Comparison of ENCODE assay signal across 20 mouse cellular contexts in genomic region chr4:150326005-150326404, GRCm38 (mm10). TPM values are rescaled to one million over a fixed set of nuclear protein-coding genes. Genes with fewer than 3 reads are reported as not detected.
DNase-seq lines count a peak whose midpoint lies in the region; ATAC-seq and TF ChIP-seq lines count a peak whose summit lies in the region.
"Had no signal": no experiment of that assay in that cellular context is flagged by ENCODE, and none has a peak within 500 bp of the region (broad histone marks: within the 10 kb centered on the region; RNA-seq: fewer than 3 reads in every experiment).

No protein-coding gene starts in this region.

- H3K4me1 ChIP-seq in forebrain, embryonic 14.5 days (ENCODE audit: control insufficient read depth, insufficient read depth, low read length) = no peaks in the 10 kb centered on the region
- H3K4me1 ChIP-seq in forebrain, postnatal 0 days (ENCODE audit: insufficient read depth) = no peaks in the 10 kb centered on the region
- H3K4me1 ChIP-seq in limb, embryonic 15.5 days = peaks cover 15% of the 10 kb centered on the region
- H3K4me1 ChIP-seq: heart, embryonic 10.5 days had no signal

- H3K9me3 ChIP-seq in forebrain, embryonic 14.5 days (replicated peaks; ENCODE audit: control insufficient read depth, low read length) = no peaks in the 10 kb centered on the region
- no peaks in the 10 kb centered on the region for H3K9me3 ChIP-seq in forebrain, postnatal 0 days (ENCODE audit: low read length)
- no peaks in the 10 kb centered on the region; the same call in 1 of the 2 replicates for H3K9me3 ChIP-seq in limb, embryonic 15.5 days
- H3K9me3 ChIP-seq: heart, embryonic 10.5 days; heart, embryonic 15.5 days; hindbrain, embryonic 15.5 days had no signal

- no peak for TF ChIP-seq CTCF in forebrain, postnatal 0 days (IDR thresholded peaks at IDR 0.05; ENCODE audit: low read depth)
- no peak for TF ChIP-seq CTCF in layer of hippocampus, adult 2 months (conservative IDR thresholded peaks at IDR 0.05)

- no peak overlapping the region for H3K4me3 ChIP-seq in forebrain, embryonic 14.5 days (ENCODE audit: low read depth, low read length)
- H3K4me3 ChIP-seq in forebrain, postnatal 0 days (ENCODE audit: low read depth, low read length) = no peak overlapping the region
- no peak overlapping the region for H3K4me3 ChIP-seq in layer of hippocampus, adult 2 months
- no peak overlapping the region for H3K4me3 ChIP-seq in limb, embryonic 15.5 days
- H3K4me3 ChIP-seq: erythroblast, embryonic 14.5 days; heart, embryonic 10.5 days; heart, embryonic 15.5 days; hindbrain, embryonic 15.5 days had no signal

- DNase-seq in forebrain, embryonic 14.5 days (ENCODE audit: low spot score) = no peak
- DNase-seq in forebrain, postnatal 0 days = no peak
- DNase-seq in layer of hippocampus, adult 2 months (ENCODE audit: low spot score in 2 of 2) = no peak
- no peak for DNase-seq in layer of hippocampus, adult 11-12 months (ENCODE audit: low spot score)
- peak; percentile 55 for DNase-seq in NIH3T3 (ENCODE audit: low read depth)
- DNase-seq: adrenal gland, adult 2 months; adrenal gland, postnatal 36 days; cerebellum, adult 2 months; cerebellum, postnatal 10 days; gastrocnemius, postnatal 10 days; heart, adult 18-20 months; heart, postnatal 14 days had no signal

- H3K36me3 ChIP-seq in forebrain, embryonic 14.5 days (ENCODE audit: control insufficient read depth, insufficient read depth, low read length) = no peaks in the 10 kb centered on the region
- H3K36me3 ChIP-seq in forebrain, postnatal 0 days (ENCODE audit: insufficient read depth) = no peaks in the 10 kb centered on the region
- H3K36me3 ChIP-seq in limb, embryonic 15.5 days = peaks cover 4% of the 10 kb centered on the region; the same call in 1 of the 2 replicates
- H3K36me3 ChIP-seq: hindbrain, embryonic 15.5 days had no signal

- H3K27me3 ChIP-seq in forebrain, embryonic 14.5 days (replicated peaks; ENCODE audit: control insufficient read depth, insufficient read depth, low read length) = no peaks in the 10 kb centered on the region
- no peaks in the 10 kb centered on the region for H3K27me3 ChIP-seq in forebrain, postnatal 0 days (ENCODE audit: insufficient read depth, low read length)
- no peaks in the 10 kb centered on the region for H3K27me3 ChIP-seq in limb, embryonic 15.5 days
- H3K27me3 ChIP-seq: CH12.LX; heart, embryonic 15.5 days; hindbrain, embryonic 15.5 days had no signal

- H3K27ac ChIP-seq in forebrain, embryonic 14.5 days (ENCODE audit: low read depth, low read length) = peak overlapping the region; percentile 63; the same call in 1 of the 2 replicates
- no peak overlapping the region for H3K27ac ChIP-seq in forebrain, postnatal 0 days (ENCODE audit: low read depth, low read length)
- H3K27ac ChIP-seq in layer of hippocampus, adult 2 months = peak overlapping the region; percentile 40
- H3K27ac ChIP-seq in limb, embryonic 15.5 days = 0 out of 2 replicates have a peak overlapping the region, but pooled peaks have one; percentile 12
- H3K27ac ChIP-seq: heart, embryonic 10.5 days; heart, embryonic 15.5 days; hindbrain, embryonic 15.5 days had no signal

- no peak overlapping the region for H3K9ac ChIP-seq in forebrain, embryonic 14.5 days (ENCODE audit: low read length)
- no peak overlapping the region for H3K9ac ChIP-seq in forebrain, postnatal 0 days
- H3K9ac ChIP-seq in limb, embryonic 15.5 days = no peak overlapping the region
- H3K9ac ChIP-seq: heart, embryonic 15.5 days; hindbrain, embryonic 15.5 days had no signal

- ATAC-seq in forebrain, embryonic 14.5 days = no peak
- no peak for ATAC-seq in forebrain, postnatal 0 days
- no peak for ATAC-seq in limb, embryonic 15.5 days (ENCODE audit: insufficient number of reproducible peaks, low FRiP score, low TSS enrichment, low read depth)
- ATAC-seq in megakaryocyte, adult 5-6 weeks (ENCODE audit: poor library complexity, severe bottlenecking) = no peak
- ATAC-seq: intestine, embryonic 16.5 days had no signal

- no peak overlapping the region for H3K4me2 ChIP-seq in forebrain, embryonic 14.5 days (ENCODE audit: low read length)
- H3K4me2 ChIP-seq in forebrain, postnatal 0 days (ENCODE audit: low read depth) = no peak overlapping the region
- H3K4me2 ChIP-seq in limb, embryonic 15.5 days = no peak overlapping the region
- H3K4me2 ChIP-seq: heart, embryonic 15.5 days; hindbrain, embryonic 15.5 days had no signal

- WGBS in forebrain, embryonic 14.5 days = 87% methylated on average over 2 of the region's 2 CpGs
- 80% methylated on average over 2 of the region's 2 CpGs for WGBS in forebrain, postnatal 0 days
- WGBS in limb, embryonic 15.5 days = 55% methylated on average over 2 of the region's 2 CpGs

RNA-seq across cellular contexts. Expression of gene Rere, which starts 44.6 kb away (rescaled TPM):
- 21.2 and 25.1 TPM in 2 replicates for polyA plus RNA-seq in forebrain, embryonic 14.5 days (2014; fragmentation: Nextera tagmentation; extraction: Ambion mirVana)
- total RNA-seq in forebrain, postnatal 0 days (2014; rRNA removed) = 30.5 and 31.3 TPM in 2 replicates
- polyA plus RNA-seq in forebrain, postnatal 0 days (2015; fragmentation: Nextera tagmentation; extraction: Ambion mirVana) = 14.8 and 18.9 TPM in 2 replicates
- total RNA-seq in layer of hippocampus, adult 2 months (2021) = 100 to 1,000 TPM; 144 to 153 TPM
- polyA plus RNA-seq in limb, embryonic 15.5 days (2015; fragmentation: Nextera tagmentation; extraction: Ambion mirVana) = 18.4 and 19.7 TPM in 2 replicates
- total RNA-seq in megakaryocyte, adult 5-6 weeks (2015) = 60.3 and 65.8 TPM in 2 replicates
- 16.3 and 19.1 TPM in 2 replicates for total RNA-seq in megakaryocyte, adult 5-6 weeks (2017)
